Mouse (Mus musculus) naive thymus-derived CD4-positive, alpha-beta T cell, adult 5 months (primary cell): ENCODE measurements around the gene Efl1. TPM values are rescaled to one million over a fixed set of nuclear protein-coding genes. Genes with fewer than 3 reads are reported as not detected.

Experiments used
- polyA plus RNA-seq: library from polyadenylated mRNA; unstranded; fragments of 100-300 nt; shearing (Covaris generic); gene quantifications from one replicate; pipeline ENCODE4 v1.2.1, GENCODE M21; 2017

Gene Efl1
- 37.7 TPM for polyA plus RNA-seq

GRCm38 (mm10) chr7:82648353-82649080 lies at the start of gene Efl1, which contains the start of gene Saxo2:
TSS of gene Efl1 (plus strand) at chr7:82648614.
TSS of gene Saxo2 (minus strand) at chr7:82648528.

Other genes with a start within 250 kb of the Efl1 start
- gene Saxo2, start 86 bp upstream of the Efl1 start, polyA plus RNA-seq = not detected
- gene Mex3b, start 218.7 kb downstream of the Efl1 start, polyA plus RNA-seq = 6.2 TPM